Mouse (Mus musculus) left cerebral cortex, postnatal 10 days (tissue): ENCODE measurements around the gene Ecm1. TPM values are rescaled to one million over a fixed set of nuclear protein-coding genes. Genes with fewer than 3 reads are reported as not detected.
"Not testable (repeated sequence)": the region's sequence is repeated elsewhere in the genome, so short reads cannot be mapped to it uniquely, and the experiment has no call there.

ENCODE experiments used
- DNase-seq, 2 experiments: peaks; one replicate each; pipeline ENCODE4 v3.0.0; 2021 to 2022; ENCODE audit warnings: low spot score in 2 of 2, mixed read lengths in 1 of 2; ENCODE audit errors: extremely low spot score in 1 of 2
- intact Hi-C: fragments of 180-260 bp; cut with DNase I; formaldehyde crosslinking; loops from one replicate; pipeline ENCODE4 v1.15.1; 2025
- microRNA-seq: library from miRNA; unstranded; fragments of <30 nt; microRNA quantifications from one replicate; pipeline ENCODE4 v1.2.0, GENCODE M21; 2022
- total RNA-seq, 2 experiments: library from RNA; stranded (reverse); gene quantifications; 2 replicates each; pipeline ENCODE4 v1.2.3; 2021

Ecm1 gene
- total RNA-seq, 2 experiments from 2014 or later: 6.6 to 12.9 TPM

DNA sequence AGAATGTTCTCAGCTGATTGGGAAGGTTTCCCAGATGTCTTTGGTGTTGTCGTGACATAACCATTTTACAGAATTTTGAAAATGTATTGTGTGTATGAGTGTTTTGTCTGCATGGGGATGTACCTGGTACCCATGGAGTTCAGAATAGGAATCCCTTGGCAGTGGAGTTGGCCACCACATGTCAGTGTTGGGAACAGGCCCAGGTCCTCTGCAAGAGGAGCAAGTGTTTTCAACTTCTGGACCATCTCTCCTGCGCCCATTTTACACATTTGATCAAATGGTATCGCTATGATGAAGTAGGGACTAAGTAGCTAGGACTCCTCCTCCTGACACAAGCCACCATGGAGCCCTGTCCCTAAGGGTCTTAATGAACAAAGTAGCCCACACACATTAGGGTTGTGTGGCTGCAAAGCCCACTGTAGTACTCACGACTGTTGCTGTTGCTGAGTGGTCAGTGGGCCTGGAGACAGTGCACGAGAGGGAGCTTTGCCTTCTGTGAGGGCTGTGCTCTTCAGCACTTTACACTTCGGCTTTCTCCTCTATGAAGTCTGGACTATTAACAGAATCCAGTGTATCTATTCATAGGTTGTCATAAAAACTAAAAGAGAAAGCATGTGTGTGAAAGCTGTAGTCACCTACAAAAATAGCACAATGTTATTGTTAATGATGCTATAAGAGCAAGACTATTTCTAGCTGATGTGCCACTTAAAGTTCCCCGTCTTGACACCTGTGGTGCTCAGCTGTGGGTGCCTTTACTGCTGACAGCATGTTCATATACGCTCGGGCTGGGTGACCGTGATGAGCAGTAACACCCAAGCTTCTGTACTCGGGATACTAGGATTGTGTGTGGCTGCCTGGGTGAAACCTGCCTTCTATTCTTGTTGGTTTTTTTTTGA lies 44.3 kb downstream of the Ecm1 start:
- intact Hi-C loops: no loop called here
- no peak for DNase-seq

DNA sequence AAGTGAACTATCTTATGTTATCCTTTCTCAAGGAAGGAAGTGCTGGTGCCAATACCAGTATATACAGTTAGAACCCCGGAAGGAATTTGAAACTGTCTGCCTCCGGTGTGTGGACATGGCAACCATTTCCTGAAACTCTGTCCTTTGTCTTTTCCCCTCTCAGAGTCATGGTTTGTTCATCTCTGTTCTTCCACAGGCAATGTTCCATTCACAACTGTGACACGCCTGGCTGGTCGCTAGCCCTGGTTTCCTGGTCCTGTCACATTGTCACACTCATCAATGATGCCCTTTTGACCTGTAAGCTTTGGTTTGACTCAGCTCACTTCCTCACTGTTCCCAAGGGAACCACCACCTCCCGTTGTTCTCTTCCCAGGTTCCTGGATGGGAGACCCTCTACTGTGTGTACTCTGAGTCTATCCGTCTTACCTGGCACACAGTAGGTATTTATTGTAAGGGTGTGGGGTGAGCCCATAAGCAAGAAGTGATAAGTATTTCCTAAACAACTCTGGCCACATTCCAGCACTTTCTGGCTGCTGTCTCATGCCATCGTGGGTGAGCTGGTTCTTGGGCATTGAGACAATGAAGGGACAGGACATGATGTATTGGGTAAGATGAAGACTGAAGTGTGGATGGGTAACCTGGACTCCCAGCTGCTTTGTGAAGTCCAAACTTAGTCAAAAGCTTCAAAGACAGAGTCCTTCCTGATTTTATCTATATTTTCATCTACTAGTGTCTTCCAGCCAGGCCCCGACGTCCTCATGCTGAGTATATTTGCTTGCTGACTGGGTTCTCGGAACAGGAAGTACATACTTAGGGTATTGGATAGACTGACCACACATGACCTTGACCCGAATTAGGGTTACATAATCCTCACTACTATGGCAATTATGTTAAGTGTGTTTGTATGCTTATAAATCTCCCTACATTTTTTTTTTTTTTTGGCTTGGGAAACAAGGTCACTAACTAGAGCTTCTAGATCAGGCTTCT lies 45.3 kb downstream of the Ecm1 start:
- no peak for DNase-seq
- intact Hi-C loops: no loop called here

DNA sequence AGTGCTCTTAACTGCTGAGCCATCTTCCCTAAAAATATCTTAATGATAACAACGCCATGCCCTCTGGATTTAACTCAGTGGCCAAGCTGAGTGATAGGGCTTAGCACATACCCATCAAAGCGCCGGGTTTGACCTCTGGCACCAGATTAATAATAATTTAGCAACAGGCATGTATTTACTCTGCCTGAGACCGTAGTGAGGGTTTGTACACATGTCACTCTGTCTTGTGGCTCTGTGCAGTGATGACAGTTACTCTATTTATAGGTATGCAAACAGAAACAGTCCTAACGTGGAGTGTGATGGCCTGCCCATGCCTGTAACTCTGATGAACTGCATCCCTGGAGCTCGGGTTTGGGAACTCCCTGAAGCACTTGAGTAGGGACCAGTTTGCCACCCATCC lies 46.7 kb downstream of the Ecm1 start:
- no peak for DNase-seq
- intact Hi-C loops: no loop called here

DNA sequence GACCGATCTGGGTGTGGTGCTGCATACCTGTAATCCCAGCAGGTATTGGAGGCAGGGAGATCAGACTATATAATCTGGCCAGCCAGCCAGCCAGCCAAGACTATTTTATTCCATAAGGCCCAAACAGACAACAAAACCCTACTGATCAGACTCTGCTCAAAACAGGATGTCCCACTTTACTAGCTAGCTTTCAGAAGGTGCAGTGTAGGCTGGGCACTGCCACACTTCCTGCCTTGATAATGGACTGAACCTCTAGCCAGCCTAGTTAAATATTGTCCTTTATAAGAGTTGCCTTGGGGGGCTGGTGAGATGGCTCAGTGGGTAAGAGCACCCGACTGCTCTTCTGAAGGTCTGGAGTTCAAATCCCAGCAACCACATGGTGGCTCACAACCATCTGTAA lies 48.8 kb downstream of the Ecm1 start:
- DNase-seq, intact Hi-C loops: not testable (repeated sequence)

DNA sequence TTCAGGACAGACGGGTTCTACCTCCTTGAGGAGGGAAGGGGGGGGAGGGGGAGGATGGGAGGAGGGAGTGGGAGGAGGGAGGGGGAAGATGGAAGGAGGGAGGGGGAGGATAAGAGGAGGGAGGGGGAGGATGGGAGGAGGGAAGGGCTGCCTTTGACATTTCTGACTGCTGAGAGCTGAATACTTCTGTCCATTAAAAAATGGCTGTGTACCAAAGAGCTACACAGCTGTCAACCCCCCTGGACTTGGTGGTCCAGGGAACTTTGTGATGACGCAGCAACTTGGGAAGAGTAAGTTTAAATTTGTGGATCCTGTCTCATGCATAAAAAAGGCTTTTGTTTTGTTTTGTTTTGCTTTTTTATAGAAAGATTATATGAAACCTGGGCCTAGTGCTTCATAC lies 49.4 kb downstream of the Ecm1 start:
- intact Hi-C loops: no loop called here
- DNase-seq: no peak

DNA sequence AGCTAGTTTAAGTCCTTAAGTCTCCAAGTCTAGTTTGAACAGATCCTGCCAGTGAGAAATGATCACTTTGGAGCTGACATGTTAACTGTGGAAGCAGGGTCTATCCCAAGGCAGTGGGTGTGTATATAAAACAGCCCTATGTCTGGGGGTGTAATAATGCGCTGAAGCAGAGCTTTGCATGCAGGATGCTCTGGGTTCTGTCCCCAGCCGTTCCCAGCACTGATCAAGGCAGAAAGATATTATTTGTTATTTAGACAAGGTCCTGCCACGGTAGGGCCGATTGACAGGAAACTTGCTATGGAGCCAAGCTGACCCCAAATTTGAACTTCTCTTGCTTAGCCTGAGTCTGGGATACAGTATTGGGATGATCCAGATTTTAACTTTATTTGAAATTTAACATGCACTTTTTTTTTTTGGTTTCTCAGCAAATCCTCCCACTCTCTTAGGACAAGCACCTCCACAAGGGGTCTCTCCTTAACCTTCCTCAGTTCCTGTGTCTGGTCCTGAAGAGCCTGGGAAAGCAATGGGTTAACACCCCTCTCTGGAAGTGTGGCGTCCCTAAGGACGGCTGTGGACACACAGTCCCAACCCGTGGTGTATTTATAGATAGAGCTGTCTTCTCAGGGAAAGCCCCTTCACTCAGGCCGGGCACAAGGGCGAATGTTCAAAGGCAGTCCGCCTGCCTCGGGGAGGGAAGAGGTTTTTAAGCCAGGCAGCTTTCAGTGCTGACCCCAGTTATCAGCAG lies 50.0 kb downstream of the Ecm1 start:
- intact Hi-C loops: no loop called here
- no peak for DNase-seq

DNA sequence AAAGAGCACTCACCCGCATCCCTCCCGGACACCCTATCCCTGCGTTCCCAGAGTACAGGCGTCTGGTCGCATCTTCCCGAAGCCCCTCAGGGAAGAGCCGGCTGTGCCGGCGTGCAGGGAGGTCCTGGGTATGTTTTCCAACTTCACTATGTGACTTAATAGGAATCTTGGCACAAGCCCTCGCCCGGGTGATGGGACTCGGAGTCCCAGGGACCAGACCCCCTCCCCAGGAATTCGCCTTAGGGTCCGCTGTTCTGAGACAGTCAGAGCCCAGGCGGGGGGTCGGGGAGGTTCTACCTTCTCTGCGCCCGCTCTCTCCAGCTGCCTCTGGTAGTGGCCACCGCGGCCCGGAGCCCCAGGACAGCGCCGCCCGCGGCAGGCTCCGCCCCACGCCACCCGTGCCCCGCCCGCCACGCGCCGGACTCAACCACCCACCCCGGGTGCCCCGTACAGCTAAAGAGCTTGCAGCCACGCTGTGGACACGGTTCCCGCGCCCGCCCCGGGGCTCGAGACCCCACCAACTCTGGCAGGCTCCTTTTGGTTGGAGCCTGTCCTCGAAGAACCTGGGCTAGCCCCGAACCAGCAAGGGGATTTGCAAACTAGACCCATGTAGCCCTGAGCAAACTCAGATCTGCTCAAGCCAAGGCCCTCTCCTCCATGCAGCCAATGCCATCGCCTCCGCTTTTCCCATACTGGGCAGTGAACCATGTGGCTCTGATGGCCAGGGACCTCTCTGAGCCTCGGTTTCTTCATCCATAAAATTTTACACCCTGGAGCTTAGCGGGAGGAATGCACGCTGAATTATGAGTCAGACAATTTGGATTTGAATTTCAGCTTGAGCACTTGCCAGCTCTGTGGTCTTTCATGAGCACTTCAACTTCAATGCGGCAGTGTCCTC lies 51.6 kb downstream of the Ecm1 start, which contains the start of gene Adamtsl4:
Gene Adamtsl4, minus strand, starts transcription at position 394 of the 898 bp plus-strand sequence.
- intact Hi-C loops: no loop called here
- peak in 1 of 2 experiments; percentile 76 for DNase-seq

DNA sequence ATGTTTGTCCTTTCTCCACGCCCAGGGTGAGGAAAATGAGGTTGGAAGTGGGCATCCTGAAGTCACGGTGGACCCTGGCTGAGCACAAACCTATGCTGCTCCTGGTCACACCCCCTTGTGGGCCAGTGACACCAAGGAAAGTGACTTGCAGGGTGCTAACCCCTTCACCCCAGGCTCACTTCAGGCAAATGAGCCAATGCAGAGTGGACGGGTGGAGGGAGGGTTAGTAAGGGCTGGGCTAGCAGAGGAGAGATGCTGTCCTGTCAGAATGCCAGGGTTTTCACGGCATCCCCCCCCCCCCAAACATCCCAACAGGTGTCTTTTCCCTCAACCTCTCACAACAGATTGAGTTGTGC lies 52.2 kb downstream of the Ecm1 start:
- DNase-seq: no peak
- intact Hi-C loops: no loop called here

DNA sequence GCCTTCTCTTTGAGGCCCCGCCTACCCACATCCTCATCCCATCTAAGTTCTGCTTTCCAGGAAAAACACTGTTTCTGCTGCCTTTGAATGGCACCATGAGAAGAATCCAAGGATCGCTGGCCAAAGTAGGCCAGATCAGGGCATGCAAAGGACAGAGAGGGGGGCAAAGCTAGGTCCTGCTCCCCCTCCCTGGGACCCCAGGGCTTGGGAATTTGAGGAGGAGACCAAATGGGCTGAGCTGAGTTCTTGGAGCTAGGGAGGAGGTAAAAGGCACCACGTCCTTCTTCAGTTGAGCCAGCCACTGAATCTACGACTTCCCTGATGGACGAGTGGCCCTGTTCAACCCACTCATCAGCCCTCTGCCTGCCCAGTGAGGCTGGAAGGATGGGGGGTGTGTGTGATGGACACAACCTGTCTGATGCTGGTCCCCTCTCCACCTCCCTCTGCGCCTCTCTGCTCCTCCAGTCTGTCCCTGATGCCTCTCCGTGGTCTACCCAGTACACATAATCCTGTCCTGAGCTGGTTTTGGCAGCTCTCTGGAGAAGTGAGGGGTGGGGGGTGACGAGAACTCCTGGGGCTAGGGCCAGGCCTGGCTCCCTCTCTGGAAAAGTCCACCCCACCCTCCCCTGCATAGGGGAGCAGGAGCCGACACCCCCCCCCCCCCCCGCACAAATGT lies 52.7 kb downstream of the Ecm1 start:
- intact Hi-C loops: no loop called here
- DNase-seq: no peak

DNA sequence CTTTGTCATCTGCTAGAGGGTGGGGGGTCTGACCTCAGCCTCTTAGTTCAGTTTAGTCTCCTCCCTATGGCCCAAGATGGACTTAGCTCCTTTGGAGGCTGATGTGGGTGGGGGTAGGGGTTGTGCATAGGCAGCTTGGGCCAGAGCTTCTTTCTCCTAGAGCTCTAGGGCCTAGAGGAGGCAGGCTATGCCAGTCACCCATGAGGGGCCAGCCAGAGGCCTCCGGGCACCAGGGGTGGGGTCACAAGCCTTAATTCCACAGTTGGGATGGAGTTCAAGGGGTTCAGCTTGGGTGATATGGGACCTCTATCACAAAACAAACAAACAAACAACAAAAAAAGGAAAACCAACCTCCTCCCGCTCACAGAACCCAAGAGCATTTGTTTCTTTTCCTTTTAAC lies 53.7 kb downstream of the Ecm1 start:
- intact Hi-C loops: no loop called here
- DNase-seq: no peak

DNA sequence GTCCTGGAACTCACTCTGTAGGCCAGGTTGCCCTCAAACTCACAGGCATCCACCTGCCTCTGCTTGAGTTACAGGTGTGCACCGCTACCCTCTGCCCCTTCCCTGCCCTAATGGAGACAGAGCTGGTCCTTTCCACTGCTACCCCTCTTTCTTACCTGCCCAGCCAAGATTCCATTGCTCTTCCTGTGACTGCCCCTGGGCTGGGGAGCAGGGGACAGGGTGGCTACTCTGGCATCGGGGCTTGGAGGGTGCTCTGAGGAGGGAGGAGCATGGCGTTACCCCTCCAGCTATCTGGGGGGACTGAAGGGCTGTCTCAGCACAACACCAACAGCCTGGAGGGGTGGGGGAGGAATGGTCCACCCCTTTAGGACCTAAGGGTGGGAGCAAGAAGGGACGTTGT lies 54.1 kb downstream of the Ecm1 start:
- DNase-seq: no peak
- intact Hi-C loops: no loop called here

DNA sequence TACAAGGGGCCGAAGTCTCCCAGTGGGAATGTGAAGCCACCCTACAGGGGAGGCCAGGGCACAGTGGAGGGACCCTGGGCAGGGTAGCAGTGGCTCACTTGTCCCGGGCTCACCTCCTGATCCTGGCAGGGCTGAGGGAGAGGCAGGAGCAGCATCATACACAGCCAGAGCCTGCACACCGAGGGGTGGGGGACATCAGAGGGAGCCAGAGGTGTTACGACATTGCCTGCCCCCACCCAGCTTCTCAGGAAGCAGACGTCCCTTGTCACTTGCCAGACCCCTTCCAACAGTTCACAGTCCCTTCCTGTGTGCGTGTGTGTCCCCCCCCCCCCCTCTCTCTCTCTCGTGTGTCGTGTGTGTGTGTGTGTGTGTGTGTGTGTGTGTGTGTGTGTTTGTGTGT lies 54.5 kb downstream of the Ecm1 start:
- intact Hi-C loops: no loop called here
- no peak for DNase-seq

Small RNAs within 50 kb of the gene (microRNA-seq; reads per million reads assigned to microRNA genes)
- 1.7 reads per million for gene Mir7014

Other genes starting within 250 kb of the Ecm1 start
- 10 to 100 TPM; 14.5 to 18.9 TPM for gene Ctsk, start 240.3 kb downstream of the Ecm1 start, total RNA-seq
- gene Ctss, start 212.8 kb downstream of the Ecm1 start, total RNA-seq: 10 to 100 TPM; 18.5 to 19.0 TPM
- gene Hormad1, start 179.9 kb downstream of the Ecm1 start, total RNA-seq: not detected
- gene Golph3l, start 150.6 kb downstream of the Ecm1 start, total RNA-seq: 10 to 100 TPM; 16.3 to 19.5 TPM
- 100 to 1,000 TPM; 231 to 238 TPM for gene Ensa, start 114.6 kb downstream of the Ecm1 start, total RNA-seq
- 10 to 100 TPM; 62.2 to 63.0 TPM for gene Mcl1, start 80.8 kb downstream of the Ecm1 start, total RNA-seq
- 1 to 10 TPM in 1 of 2 experiments, under 1 TPM in 1; 0.73 to 1.3 TPM for gene Adamtsl4, start 51.7 kb downstream of the Ecm1 start, total RNA-seq
- 10 to 100 TPM; 38.0 to 38.7 TPM for gene Tars2, start 20.6 kb upstream of the Ecm1 start, total RNA-seq
- gene Rprd2, start 79.3 kb upstream of the Ecm1 start, total RNA-seq: 10 to 100 TPM; 56.3 to 62.3 TPM
- 10 to 100 TPM; 24.4 to 27.8 TPM for gene Prpf3, start 116.3 kb upstream of the Ecm1 start, total RNA-seq
- gene Mrps21, start 131.9 kb upstream of the Ecm1 start, total RNA-seq: 100 to 1,000 TPM; 120 to 127 TPM
- gene Ciart, start 142.7 kb upstream of the Ecm1 start, total RNA-seq: 10 to 100 TPM in 1 of 2 experiments, 1 to 10 TPM in 1; 9.4 to 11.4 TPM
- 1 to 10 TPM; 8.1 to 9.1 TPM for gene BC028528, start 152.4 kb upstream of the Ecm1 start, total RNA-seq
- 10 to 100 TPM; 88.4 to 92.6 TPM for gene Aph1a, start 154.4 kb upstream of the Ecm1 start, total RNA-seq
- 1 to 10 TPM; 1.7 to 3.2 TPM for gene Car14, start 165.1 kb upstream of the Ecm1 start, total RNA-seq
- gene Anp32e, start 189.7 kb upstream of the Ecm1 start, total RNA-seq: 100 to 1,000 TPM; 104 to 106 TPM